Mouse (Mus musculus) Muller cell, postnatal 12 days (primary cell): ENCODE results near the gene Gli2.

Experiments used
- DNase-seq: peaks from one replicate; pipeline ENCODE4 v3.0.0-alpha.2; 2015; ENCODE audit errors: inconsistent ontology term

The Gli2 gene

GRCm38 (mm10) chr1:119053402-119053841, at the start of gene Gli2:
TSS of gene Gli2 (minus strand) at chr1:119053619.
- DNase-seq: peak; percentile 94

- no peak for DNase-seq
These were observed 44.6 kb upstream of the Gli2 start for GRCm38 (mm10) chr1:119097921-119098521.

- peak; percentile 47 for DNase-seq
These were observed 40.3 kb upstream of the Gli2 start for GRCm38 (mm10) chr1:119093739-119094138.

GRCm38 (mm10) chr1:119089887-119090620, 36.6 kb upstream of the Gli2 start:
- peak; percentile 36 for DNase-seq

GRCm38 (mm10) chr1:119087539-119087938, 34.1 kb upstream of the Gli2 start:
- DNase-seq: peak; percentile 57

- DNase-seq: no peak
These were observed 32.4 kb upstream of the Gli2 start for GRCm38 (mm10) chr1:119085771-119086170.

GRCm38 (mm10) chr1:119083468-119083921, 30.1 kb upstream of the Gli2 start:
- DNase-seq: peak; percentile 43

- peak; percentile 61 for DNase-seq
These were observed 29.0 kb upstream of the Gli2 start for GRCm38 (mm10) chr1:119082231-119082991.

- DNase-seq: no peak
These were observed 24.5 kb upstream of the Gli2 start for GRCm38 (mm10) chr1:119077933-119078332.

GRCm38 (mm10) chr1:119076333-119076732, 22.9 kb upstream of the Gli2 start:
- no peak for DNase-seq

GRCm38 (mm10) chr1:119075916-119076315, 22.5 kb upstream of the Gli2 start:
- DNase-seq: no peak

GRCm38 (mm10) chr1:119075500-119075899, 22.1 kb upstream of the Gli2 start:
- no peak for DNase-seq

- DNase-seq: no peak
These were observed 21.5 kb upstream of the Gli2 start for GRCm38 (mm10) chr1:119074910-119075309.

GRCm38 (mm10) chr1:119073876-119074275, 20.5 kb upstream of the Gli2 start:
- DNase-seq: no peak

- no peak for DNase-seq
These were observed 11.7 kb upstream of the Gli2 start for GRCm38 (mm10) chr1:119064892-119065671.

- no peak for DNase-seq
These were observed 3.1 kb upstream of the Gli2 start for GRCm38 (mm10) chr1:119056491-119056890.

- DNase-seq: no peak
These were observed 2.4 kb upstream of the Gli2 start for GRCm38 (mm10) chr1:119055801-119056200.

GRCm38 (mm10) chr1:119054468-119054867, 1.0 kb upstream of the Gli2 start:
- no peak for DNase-seq

- DNase-seq: no peak
These were observed 494 bp upstream of the Gli2 start for GRCm38 (mm10) chr1:119053872-119054354.

GRCm38 (mm10) chr1:119052631-119053177, 715 bp downstream of the Gli2 start:
- peak; percentile 50 for DNase-seq

- peak; percentile 66 for DNase-seq
These were observed 1.4 kb downstream of the Gli2 start for GRCm38 (mm10) chr1:119051938-119052551.
